Mouse (Mus musculus): ENCODE measurements around the gene Arhgef7.
"Not testable (repeated sequence)": the region's sequence is repeated elsewhere in the genome, so short reads cannot be mapped to it uniquely, and the experiment has no call there.

Arhgef7 gene

GRCm38 (mm10) chr8:11843677-11844315, 116.3 kb downstream of the Arhgef7 start:
- no peak for DNase-seq

DNA sequence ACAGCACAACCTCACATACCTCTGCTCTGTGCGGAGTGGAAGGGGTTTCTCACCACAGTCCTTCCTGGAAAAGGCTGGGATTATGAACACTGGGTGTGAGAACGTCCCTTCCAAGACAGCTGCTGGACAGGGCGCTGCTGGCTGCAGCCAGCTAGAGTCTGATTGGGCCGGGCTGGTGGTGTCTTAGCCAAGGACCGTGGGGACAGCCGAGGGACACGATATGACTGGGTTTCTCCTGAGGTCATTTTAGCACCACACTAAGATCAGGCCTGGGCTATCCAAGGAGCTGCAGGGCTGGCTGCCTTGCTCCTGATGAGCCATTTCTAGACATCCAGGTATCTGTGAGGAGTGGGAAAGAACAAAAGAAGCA, 116.8 kb downstream of the Arhgef7 start:
- no peak for DNase-seq

- no peak for DNase-seq
Measured at GRCm38 (mm10) chr8:11846807-11847206, 119.3 kb downstream of the Arhgef7 start.

GRCm38 (mm10) chr8:11867832-11868231, 140.3 kb downstream of the Arhgef7 start:
- DNase-seq: no peak

- not testable (repeated sequence) for DNase-seq
Measured at GRCm38 (mm10) chr8:11874227-11874626, 146.7 kb downstream of the Arhgef7 start.

- no peak for DNase-seq
Measured at GRCm38 (mm10) chr8:11884646-11885045, 157.1 kb downstream of the Arhgef7 start.

Data from right cerebral cortex, postnatal 14 days (tissue).